Mouse (Mus musculus): ENCODE data around the gene Rere. TPM values are rescaled to one million over a fixed set of nuclear protein-coding genes. Genes with fewer than 3 reads are reported as not detected.

Gene Rere
- polyA plus RNA-seq, 1 experiment from 2014 or later = 22.2 TPM

GRCm38 (mm10) chr4:150605804-150606203, 324.4 kb downstream of the Rere start:
- H3K9me3 ChIP-seq (ENCODE audit: control insufficient read depth, low read length) = no peaks in the 10 kb centered on the region
- peaks cover 6% of the 10 kb centered on the region; the same call in 1 of the 2 replicates for H3K4me1 ChIP-seq (ENCODE audit: control insufficient read depth, insufficient read depth, low read length)
- no peak for ATAC-seq
- H3K9ac ChIP-seq (ENCODE audit: low read depth, low read length) = no peak overlapping the region
- no peaks in the 10 kb centered on the region for H3K27me3 ChIP-seq (replicated peaks; ENCODE audit: control insufficient read depth, insufficient read depth, low read length)
- no peak overlapping the region for H3K4me2 ChIP-seq (ENCODE audit: low read depth, low read length)
- no peak overlapping the region for H3K27ac ChIP-seq (ENCODE audit: low read length)
- 89% methylated on average over 3 of the region's 3 CpGs for WGBS
- H3K4me3 ChIP-seq (ENCODE audit: low read length) = no peak overlapping the region
- 0 out of 2 replicates have a peak, but pooled peaks cover 4% of the 10 kb centered on the region for H3K36me3 ChIP-seq (ENCODE audit: control insufficient read depth, insufficient read depth, low read length)

GRCm38 (mm10) chr4:150606449-150607161, 325.2 kb downstream of the Rere start:
- Histone ChIP-seq H3K4me1 (ENCODE audit: control insufficient read depth, insufficient read depth, low read length) (peaks cover 6% of the 10 kb centered on the region; the same call in 1 of the 2 replicates), H3K36me3 (ENCODE audit: control insufficient read depth, insufficient read depth, low read length) (0 out of 2 replicates have a peak, but pooled peaks cover 4% of the 10 kb centered on the region)

GRCm38 (mm10) chr4:150608670-150609069, 327.2 kb downstream of the Rere start:
- Histone ChIP-seq H3K4me1 (ENCODE audit: control insufficient read depth, insufficient read depth, low read length) (peaks cover 6% of the 10 kb centered on the region; the same call in 1 of the 2 replicates), H3K9me3 (ENCODE audit: control insufficient read depth, low read length) (no peaks in the 10 kb centered on the region), H3K27me3 (replicated peaks; ENCODE audit: control insufficient read depth, insufficient read depth, low read length) (no peaks in the 10 kb centered on the region), H3K9ac (ENCODE audit: low read depth, low read length) (no peak overlapping the region), H3K4me3 (ENCODE audit: low read length) (no peak overlapping the region), H3K27ac (ENCODE audit: low read length) (no peak overlapping the region), H3K36me3 (ENCODE audit: control insufficient read depth, insufficient read depth, low read length) (peaks cover 11% of the 10 kb centered on the region), H3K4me2 (ENCODE audit: low read depth, low read length) (no peak overlapping the region)
- no peak for ATAC-seq
- 97% methylated on average over 3 of the region's 3 CpGs for whole genome bisulfite sequencing

More at GRCm38 (mm10) chr4:150606449-150607161, 325.2 kb downstream of the Rere start:
- H3K9me3 ChIP-seq (ENCODE audit: control insufficient read depth, low read length) = no peaks in the 10 kb centered on the region
- H3K4me3 ChIP-seq (ENCODE audit: low read length) = no peak overlapping the region
- H3K27me3 ChIP-seq (replicated peaks; ENCODE audit: control insufficient read depth, insufficient read depth, low read length) = no peaks in the 10 kb centered on the region
- no peak overlapping the region for H3K27ac ChIP-seq (ENCODE audit: low read length)
- ATAC-seq = no peak
- no peak overlapping the region for H3K9ac ChIP-seq (ENCODE audit: low read depth, low read length)
- H3K4me2 ChIP-seq (ENCODE audit: low read depth, low read length) = no peak overlapping the region
- 53% methylated on average over 3 of the region's 3 CpGs for WGBS

GRCm38 (mm10) chr4:150613715-150614114, 332.3 kb downstream of the Rere start:
- H3K27me3 ChIP-seq (replicated peaks; ENCODE audit: control insufficient read depth, insufficient read depth, low read length) = no peaks in the 10 kb centered on the region
- H3K9ac ChIP-seq (ENCODE audit: low read depth, low read length) = no peak overlapping the region
- 0 out of 2 replicates have a peak, but pooled peaks cover 4% of the 10 kb centered on the region for H3K4me1 ChIP-seq (ENCODE audit: control insufficient read depth, insufficient read depth, low read length)
- no peaks in the 10 kb centered on the region for H3K9me3 ChIP-seq (ENCODE audit: control insufficient read depth, low read length)
- peaks cover 39% of the 10 kb centered on the region for H3K36me3 ChIP-seq (ENCODE audit: control insufficient read depth, insufficient read depth, low read length)
- no peak overlapping the region for H3K4me2 ChIP-seq (ENCODE audit: low read depth, low read length)
- H3K4me3 ChIP-seq (ENCODE audit: low read length) = no peak overlapping the region
- no peak overlapping the region for H3K27ac ChIP-seq (ENCODE audit: low read length)
- WGBS = 87% methylated on average over 7 of the region's 7 CpGs
- ATAC-seq = no peak

- H3K9me3 ChIP-seq (ENCODE audit: control insufficient read depth, low read length) = no peaks in the 10 kb centered on the region
- no peak for ATAC-seq
- H3K4me3 ChIP-seq (ENCODE audit: low read length) = no peak overlapping the region
- no peak overlapping the region for H3K27ac ChIP-seq (ENCODE audit: low read length)
- H3K4me2 ChIP-seq (ENCODE audit: low read depth, low read length) = no peak overlapping the region
- no peaks in the 10 kb centered on the region for H3K27me3 ChIP-seq (replicated peaks; ENCODE audit: control insufficient read depth, insufficient read depth, low read length)
- no peak overlapping the region for H3K9ac ChIP-seq (ENCODE audit: low read depth, low read length)
- peaks cover 44% of the 10 kb centered on the region for H3K36me3 ChIP-seq (ENCODE audit: control insufficient read depth, insufficient read depth, low read length)
- 82% methylated on average over 12 of the region's 12 CpGs for WGBS
- H3K4me1 ChIP-seq (ENCODE audit: control insufficient read depth, insufficient read depth, low read length) = 0 out of 2 replicates have a peak, but pooled peaks cover 4% of the 10 kb centered on the region
Observed at GRCm38 (mm10) chr4:150615251-150616028, 334.0 kb downstream of the Rere start.

- ATAC-seq = no peak
- H3K4me1 ChIP-seq (ENCODE audit: control insufficient read depth, insufficient read depth, low read length) = 0 out of 2 replicates have a peak, but pooled peaks cover 4% of the 10 kb centered on the region
- H3K27ac ChIP-seq (ENCODE audit: low read length) = no peak overlapping the region
- H3K27me3 ChIP-seq (replicated peaks; ENCODE audit: control insufficient read depth, insufficient read depth, low read length) = no peaks in the 10 kb centered on the region
- WGBS = 80% methylated on average over 13 of the region's 13 CpGs
- H3K4me2 ChIP-seq (ENCODE audit: low read depth, low read length) = no peak overlapping the region
- H3K9ac ChIP-seq (ENCODE audit: low read depth, low read length) = no peak overlapping the region
- no peaks in the 10 kb centered on the region for H3K9me3 ChIP-seq (ENCODE audit: control insufficient read depth, low read length)
- no peak overlapping the region for H3K4me3 ChIP-seq (ENCODE audit: low read length)
- peaks cover 44% of the 10 kb centered on the region for H3K36me3 ChIP-seq (ENCODE audit: control insufficient read depth, insufficient read depth, low read length)
Observed at GRCm38 (mm10) chr4:150616029-150616420, 334.6 kb downstream of the Rere start.

- 0 out of 2 replicates have a peak, but pooled peaks cover 4% of the 10 kb centered on the region for H3K4me1 ChIP-seq (ENCODE audit: control insufficient read depth, insufficient read depth, low read length)
- H3K27me3 ChIP-seq (replicated peaks; ENCODE audit: control insufficient read depth, insufficient read depth, low read length) = no peaks in the 10 kb centered on the region
- no peak overlapping the region for H3K4me3 ChIP-seq (ENCODE audit: low read length)
- H3K9ac ChIP-seq (ENCODE audit: low read depth, low read length) = no peak overlapping the region
- peaks cover 44% of the 10 kb centered on the region for H3K36me3 ChIP-seq (ENCODE audit: control insufficient read depth, insufficient read depth, low read length)
- WGBS = 93% methylated on average over 20 of the region's 20 CpGs
- no peak for ATAC-seq
- H3K27ac ChIP-seq (ENCODE audit: low read length) = no peak overlapping the region
- H3K4me2 ChIP-seq (ENCODE audit: low read depth, low read length) = no peak overlapping the region
- H3K9me3 ChIP-seq (ENCODE audit: control insufficient read depth, low read length) = no peaks in the 10 kb centered on the region
Observed at GRCm38 (mm10) chr4:150616841-150617240, 335.4 kb downstream of the Rere start.

- Histone ChIP-seq H3K9ac (ENCODE audit: low read depth, low read length) (no peak overlapping the region), H3K4me2 (ENCODE audit: low read depth, low read length) (no peak overlapping the region), H3K4me3 (ENCODE audit: low read length) (no peak overlapping the region), H3K27me3 (replicated peaks; ENCODE audit: control insufficient read depth, insufficient read depth, low read length) (no peaks in the 10 kb centered on the region), H3K9me3 (ENCODE audit: control insufficient read depth, low read length) (no peaks in the 10 kb centered on the region), H3K4me1 (ENCODE audit: control insufficient read depth, insufficient read depth, low read length) (peaks cover 4% of the 10 kb centered on the region; the same call in 1 of the 2 replicates), H3K36me3 (ENCODE audit: control insufficient read depth, insufficient read depth, low read length) (peaks cover 38% of the 10 kb centered on the region), H3K27ac (ENCODE audit: low read length) (no peak overlapping the region)
- no peak for ATAC-seq
- whole genome bisulfite sequencing = 90% methylated on average over 7 of the region's 7 CpGs
Observed at GRCm38 (mm10) chr4:150619011-150619410, 337.6 kb downstream of the Rere start.

- peaks cover 12% of the 10 kb centered on the region for H3K36me3 ChIP-seq (ENCODE audit: control insufficient read depth, insufficient read depth, low read length)
- WGBS = 88% methylated on average over 13 of the region's 13 CpGs
- H3K4me2 ChIP-seq (ENCODE audit: low read depth, low read length) = no peak overlapping the region
Observed at GRCm38 (mm10) chr4:150622641-150623040, 341.2 kb downstream of the Rere start.

More at GRCm38 (mm10) chr4:150622641-150623040, 341.2 kb downstream of the Rere start:
- Histone ChIP-seq H3K4me3 (ENCODE audit: low read length) (no peak overlapping the region), H3K9me3 (ENCODE audit: control insufficient read depth, low read length) (no peaks in the 10 kb centered on the region), H3K4me1 (ENCODE audit: control insufficient read depth, insufficient read depth, low read length) (no peaks in the 10 kb centered on the region; the same call in 1 of the 2 replicates), H3K27me3 (replicated peaks; ENCODE audit: control insufficient read depth, insufficient read depth, low read length) (no peaks in the 10 kb centered on the region), H3K9ac (ENCODE audit: low read depth, low read length) (no peak overlapping the region), H3K27ac (ENCODE audit: low read length) (no peak overlapping the region)
- no peak for ATAC-seq

Data from intestine, embryonic 16.5 days (tissue).